Mouse (Mus musculus) ES-Bruce4 (cell line): ENCODE data around the gene Clns1a.

Experiments
- CTCF ChIP-seq: IDR thresholded peaks from one replicate; pipeline ENCODE4 v1.8.1; 2011; ENCODE audit warnings: low read depth, low read length
- POLR2A ChIP-seq: IDR thresholded peaks from one replicate; pipeline ENCODE4 v1.8.1; 2011; ENCODE audit warnings: low read length; ENCODE audit not compliant: insufficient read depth

- TF ChIP-seq CTCF: no peak
- TF ChIP-seq POLR2A: no peak
Observed at GRCm38 (mm10) chr7:97748527-97749206, 52.2 kb downstream of the Clns1a start.
